Mouse (Mus musculus) cerebellum, adult 2 months (tissue): Measurements from ENCODE around the gene Smox.

Experiments
- CTCF ChIP-seq: fragments of 200-500 bp; IDR thresholded peaks from 2 replicates; pipeline ENCODE4 v1.5.1; 2011; ENCODE audit warnings: low read depth, mild to moderate bottlenecking, control low read depth, low read length, moderate library complexity, borderline replicate concordance; ENCODE audit not compliant: insufficient read depth
- POLR2A ChIP-seq: fragments of 200-500 bp; IDR thresholded peaks from 2 replicates; pipeline ENCODE4 v1.6.1; 2011; ENCODE audit warnings: low read length, control low read depth, borderline replicate concordance; ENCODE audit not compliant: insufficient read depth

GRCm38 (mm10) chr2:131496125-131496820, 5.0 kb downstream of the Smox start:
- TF ChIP-seq CTCF (no peak), POLR2A (no peak)
